Mouse (Mus musculus) neural tube, embryonic 11.5 days (tissue): ENCODE measurements around the gene Kcnma1. TPM values are rescaled to one million over a fixed set of nuclear protein-coding genes. Genes with fewer than 3 reads are reported as not detected.

Experiments
- ATAC-seq: fragments of 200-750 bp; cut with Nextera tagmentation; 2 replicates; pipeline ENCODE4 v1.8.0; 2017; ENCODE audit warnings: moderate number of reproducible peaks, mild to moderate bottlenecking, moderate TSS enrichment, moderate library complexity; ENCODE audit not compliant: insufficient read depth, low FRiP score, low TSS enrichment
- DNase-seq: peaks from one replicate; pipeline ENCODE4 v3.0.0-alpha.2; 2015; ENCODE audit warnings: low spot score
- H3K27ac ChIP-seq: fragments of 300-500 bp; sonication (generic); 2 replicates; pipeline ENCODE4 v1.5.1; 2014; ENCODE audit warnings: low read depth, mild to moderate bottlenecking, low read length
- H3K27me3 ChIP-seq: fragments of 300-500 bp; sonication (generic); 2 replicates; pipeline ENCODE4 v1.6.1; 2014; ENCODE audit warnings: mild to moderate bottlenecking, low read length, mixed read lengths; ENCODE audit not compliant: control insufficient read depth, insufficient read depth
- H3K36me3 ChIP-seq: fragments of 300-500 bp; sonication (generic); 2 replicates; pipeline ENCODE4 v1.6.1; 2014; ENCODE audit warnings: mild to moderate bottlenecking, low read length, moderate library complexity, mixed read lengths; ENCODE audit not compliant: control insufficient read depth, insufficient read depth
- H3K4me1 ChIP-seq: fragments of 300-500 bp; sonication (generic); 2 replicates; pipeline ENCODE4 v1.6.1; 2014; ENCODE audit warnings: low read length, mixed read lengths; ENCODE audit not compliant: control insufficient read depth, insufficient read depth
- H3K4me2 ChIP-seq: fragments of 300-500 bp; sonication (generic); 2 replicates; pipeline ENCODE4 v1.6.1; 2014; ENCODE audit warnings: low read depth, mild to moderate bottlenecking, moderate library complexity
- H3K4me3 ChIP-seq: fragments of 300-500 bp; sonication (generic); 2 replicates; pipeline ENCODE4 v1.5.1; 2014; ENCODE audit warnings: low read depth, low read length
- H3K9ac ChIP-seq: fragments of 300-500 bp; sonication (generic); 2 replicates; pipeline ENCODE4 v1.6.1; 2014; ENCODE audit warnings: mild to moderate bottlenecking, low read length
- H3K9me3 ChIP-seq: fragments of 300-500 bp; sonication (generic); 2 replicates; pipeline ENCODE4 v1.6.1; 2016; ENCODE audit warnings: low read length; ENCODE audit not compliant: control insufficient read depth
- WGBS: fragments of 180-500 bp; shearing (Covaris S2); extraction: QIAGEN DNeasy Blood & Tissue Kit; methylation state at CpG from one replicate; pipeline ENCODE4 v1.1.7; 2014; 5-methylcytosine and 5-hydroxymethylcytosine counted together
- polyA plus RNA-seq: library from polyadenylated mRNA; unstranded; fragments of >200 nt; fragmentation: Nextera tagmentation; extraction: Ambion mirVana; gene quantifications from 2 replicates; pipeline ENCODE4 v1.2.1, GENCODE M21; 2014

The Kcnma1 gene
- polyA plus RNA-seq, 1 experiment from 2014 or later, result 2.7 TPM

GRCm38 (mm10) chr14:23902636-23903279 lies 111.5 kb downstream of the Kcnma1 start:
- no peak overlapping the region for H3K4me3 ChIP-seq
- H3K9me3 ChIP-seq, result no peaks in the 10 kb centered on the region
- no peak overlapping the region for H3K4me2 ChIP-seq
- no peak overlapping the region for H3K9ac ChIP-seq
- no peak for ATAC-seq
- peak; percentile 16 for DNase-seq
- 0 out of 2 replicates have a peak overlapping the region, but pooled peaks have one; percentile 8 for H3K27ac ChIP-seq
- whole genome bisulfite sequencing, result 40% methylated on average over 10 of the region's 10 CpGs
- H3K27me3 ChIP-seq, result no peaks in the 10 kb centered on the region
- no peaks in the 10 kb centered on the region for H3K36me3 ChIP-seq
- H3K4me1 ChIP-seq, result peaks cover 4% of the 10 kb centered on the region; the same call in 1 of the 2 replicates

GRCm38 (mm10) chr14:23899462-23899861 lies 114.8 kb downstream of the Kcnma1 start:
- ATAC-seq, result no peak
- Histone ChIP-seq H3K27ac (no peak overlapping the region), H3K4me3 (no peak overlapping the region), H3K4me2 (no peak overlapping the region), H3K9ac (no peak overlapping the region), H3K36me3 (no peaks in the 10 kb centered on the region), H3K9me3 (no peaks in the 10 kb centered on the region), H3K27me3 (no peaks in the 10 kb centered on the region), H3K4me1 (peaks cover 4% of the 10 kb centered on the region; the same call in 1 of the 2 replicates)
- WGBS, result 82% methylated on average over 5 of the region's 5 CpGs
- no peak for DNase-seq

- ATAC-seq, result no peak
- no peak overlapping the region for H3K4me2 ChIP-seq
Observed at GRCm38 (mm10) chr14:23897815-23898214, 116.5 kb downstream of the Kcnma1 start.

GRCm38 (mm10) chr14:23896036-23896435 lies 118.3 kb downstream of the Kcnma1 start:
- Histone ChIP-seq H3K9ac (no peak overlapping the region), H3K9me3 (no peaks in the 10 kb centered on the region), H3K4me1 (no peaks in the 10 kb centered on the region), H3K4me2 (no peak overlapping the region), H3K36me3 (no peaks in the 10 kb centered on the region), H3K27me3 (no peaks in the 10 kb centered on the region), H3K27ac (no peak overlapping the region), H3K4me3 (no peak overlapping the region)
- ATAC-seq, result no peak
- no peak for DNase-seq
- WGBS, result 83% methylated on average over 3 of the region's 3 CpGs

More at GRCm38 (mm10) chr14:23897815-23898214, 116.5 kb downstream of the Kcnma1 start:
- Histone ChIP-seq H3K4me1 (peaks cover 4% of the 10 kb centered on the region; the same call in 1 of the 2 replicates), H3K4me3 (no peak overlapping the region), H3K27me3 (no peaks in the 10 kb centered on the region), H3K36me3 (no peaks in the 10 kb centered on the region), H3K9ac (no peak overlapping the region), H3K9me3 (no peaks in the 10 kb centered on the region), H3K27ac (no peak overlapping the region)
- no peak for DNase-seq
- WGBS, result 87% methylated on average over 5 of the region's 5 CpGs

- Histone ChIP-seq H3K27me3 (no peaks in the 10 kb centered on the region), H3K4me2 (no peak overlapping the region), H3K36me3 (no peaks in the 10 kb centered on the region), H3K4me1 (no peaks in the 10 kb centered on the region), H3K4me3 (no peak overlapping the region), H3K9me3 (no peaks in the 10 kb centered on the region), H3K9ac (no peak overlapping the region), H3K27ac (no peak overlapping the region)
- DNase-seq (no peak), ATAC-seq (no peak)
- 87% methylated on average over 4 of the region's 4 CpGs for WGBS
Observed at GRCm38 (mm10) chr14:23886112-23886511, 128.2 kb downstream of the Kcnma1 start.

GRCm38 (mm10) chr14:23885539-23885938 lies 128.8 kb downstream of the Kcnma1 start:
- ATAC-seq, result no peak
- Histone ChIP-seq H3K9me3 (no peaks in the 10 kb centered on the region), H3K27me3 (no peaks in the 10 kb centered on the region), H3K9ac (no peak overlapping the region), H3K27ac (no peak overlapping the region), H3K36me3 (no peaks in the 10 kb centered on the region), H3K4me1 (no peaks in the 10 kb centered on the region), H3K4me2 (no peak overlapping the region), H3K4me3 (no peak overlapping the region)
- no peak for DNase-seq
- 71% methylated on average over 6 of the region's 6 CpGs for WGBS

GRCm38 (mm10) chr14:23885071-23885470 lies 129.2 kb downstream of the Kcnma1 start:
- H3K36me3 ChIP-seq, result no peaks in the 10 kb centered on the region
- ATAC-seq (no peak), DNase-seq (no peak)
- no peak overlapping the region for H3K4me3 ChIP-seq
- H3K27me3 ChIP-seq, result no peaks in the 10 kb centered on the region
- H3K4me1 ChIP-seq, result no peaks in the 10 kb centered on the region
- H3K9me3 ChIP-seq, result no peaks in the 10 kb centered on the region
- no peak overlapping the region for H3K9ac ChIP-seq
- no peak overlapping the region for H3K27ac ChIP-seq
- H3K4me2 ChIP-seq, result no peak overlapping the region
- WGBS, result 81% methylated on average over 4 of the region's 4 CpGs

- no peak overlapping the region for H3K9ac ChIP-seq
- H3K9me3 ChIP-seq, result no peaks in the 10 kb centered on the region
- no peaks in the 10 kb centered on the region for H3K36me3 ChIP-seq
- WGBS, result 68% methylated on average over 1 of the region's 1 CpGs
- H3K4me3 ChIP-seq, result no peak overlapping the region
- no peaks in the 10 kb centered on the region for H3K4me1 ChIP-seq
- DNase-seq (no peak), ATAC-seq (no peak)
- no peaks in the 10 kb centered on the region for H3K27me3 ChIP-seq
- H3K27ac ChIP-seq, result no peak overlapping the region
- no peak overlapping the region for H3K4me2 ChIP-seq
Observed at GRCm38 (mm10) chr14:23882001-23882400, 132.3 kb downstream of the Kcnma1 start.

GRCm38 (mm10) chr14:23879331-23879730 lies 135.0 kb downstream of the Kcnma1 start:
- Histone ChIP-seq H3K4me3 (no peak overlapping the region), H3K27ac (no peak overlapping the region), H3K4me1 (no peaks in the 10 kb centered on the region), H3K36me3 (no peaks in the 10 kb centered on the region), H3K9ac (no peak overlapping the region), H3K4me2 (no peak overlapping the region), H3K27me3 (no peaks in the 10 kb centered on the region), H3K9me3 (no peaks in the 10 kb centered on the region)
- WGBS, result 86% methylated on average over 3 of the region's 3 CpGs
- ATAC-seq, result no peak
- no peak for DNase-seq
